Mouse (Mus musculus): ENCODE measurements at regions not wholly inside any gene's neighbourhood (a gene's known extent, or its start where the extent isn't known, plus 50 kb on each side); places are given as distances from the start of the nearest gene placed in this dataset.

GRCm38 (mm10) chr1:143307379-143307778, 333.1 kb upstream of the B3galt2 start:
- TF ChIP-seq CTCF (IDR thresholded peaks at IDR 0.05 in 2 of 3, conservative IDR thresholded peaks at IDR 0.05 in 1 of 3; ENCODE audit: control insufficient read depth in 1 of 3, insufficient read depth in 1 of 3, low read depth in 2 of 3, low read length in 3 of 3, poor library complexity in 1 of 3, severe bottlenecking in 1 of 3) (no peak), POLR2A (IDR thresholded peaks at IDR 0.05; ENCODE audit: control insufficient read depth in 1 of 2, insufficient read depth in 1 of 2, low read depth in 1 of 2, low read length in 2 of 2, poor library complexity in 1 of 2) (no peak), E2F4 (IDR thresholded peaks at IDR 0.05; ENCODE audit: borderline replicate concordance, low read depth, low read length) (no peak), EP300 (IDR thresholded peaks at IDR 0.05; ENCODE audit: low read depth in 1 of 2, low read length in 2 of 2) (no peak), GATA1 (IDR thresholded peaks at IDR 0.05; ENCODE audit: low read depth, low read length) (no peak), POLR2AphosphoS2 (IDR thresholded peaks at IDR 0.05; ENCODE audit: low read length) (no peak), USF1 (IDR thresholded peaks at IDR 0.05; ENCODE audit: low read depth, low read length) (no peak), NRF1 (IDR thresholded peaks at IDR 0.05; ENCODE audit: insufficient read depth, low read depth, low read length, poor library complexity, severe bottlenecking) (no peak), NELFE (IDR thresholded peaks at IDR 0.05; ENCODE audit: low read depth, low read length) (no peak), MAZ (IDR thresholded peaks at IDR 0.05; ENCODE audit: low read depth, low read length) (no peak), ZNF384 (IDR thresholded peaks at IDR 0.05; ENCODE audit: low read depth, low read length) (no peak), ELF1 (IDR thresholded peaks at IDR 0.05; ENCODE audit: low read depth, low read length) (no peak)

All from MEL (cell line).